Comparison of ENCODE assay signal across 19 mouse cellular contexts in the genomic region with DNA sequence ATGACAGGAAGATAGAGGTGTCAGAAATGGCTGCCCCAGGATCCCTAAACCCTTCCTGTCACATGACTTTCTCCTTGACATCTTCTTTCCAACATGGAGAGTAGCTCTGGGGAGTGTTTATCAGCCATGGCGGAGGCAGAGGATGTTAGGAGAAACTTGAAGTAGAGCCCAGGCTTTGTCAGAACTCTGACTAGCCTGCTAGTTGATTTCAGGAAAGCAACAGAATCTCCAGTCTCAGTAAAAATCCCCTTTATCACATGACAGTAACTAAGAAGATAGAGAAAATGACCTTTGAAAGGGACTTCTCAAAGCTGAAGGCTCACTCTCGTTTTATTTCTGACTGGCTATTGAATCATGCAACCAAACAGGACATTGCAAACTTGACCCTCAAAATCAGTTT.
"Had no signal": no experiment of that assay in that cellular context is flagged by ENCODE, and none has a peak within 500 bp of the region (broad histone marks: within the 10 kb centered on the region; RNA-seq: fewer than 3 reads in every experiment).

No protein-coding gene starts in this region.

- ATAC-seq: hindbrain, postnatal 0 days; inflammation-experienced regulatory T-cells, adult 6 months; intestine, embryonic 15.5 days; liver, embryonic 12.5 days had no signal

- H3K27ac ChIP-seq: gastrocnemius, adult 2 months; heart, adult 2 months; heart, embryonic 13.5 days; heart, embryonic 15.5 days; hindbrain, embryonic 13.5 days; hindbrain, embryonic 15.5 days; hindbrain, postnatal 0 days; intestine, embryonic 15.5 days; left cerebral cortex, adult 2 months; limb, embryonic 13.5 days; liver, embryonic 14.5 days had no signal

- H3K36me3 ChIP-seq: heart, embryonic 13.5 days; heart, embryonic 15.5 days; hindbrain, embryonic 13.5 days; hindbrain, embryonic 15.5 days; intestine, embryonic 15.5 days; limb, embryonic 13.5 days; limb, embryonic 15.5 days; liver, embryonic 12.5 days had no signal

- DNase-seq: gastrocnemius, adult 2 months; gastrocnemius, postnatal 10 days; gastrocnemius, postnatal 25 days; kidney, adult 11 months; kidney, adult 2 months had no signal

- H3K4me3 ChIP-seq: gastrocnemius, adult 2 months; heart, adult 2 months; heart, embryonic 13.5 days; heart, embryonic 15.5 days; hindbrain, embryonic 13.5 days; hindbrain, embryonic 15.5 days; intestine, embryonic 15.5 days; layer of hippocampus, adult 2 months; left cerebral cortex, adult 2 months; limb, embryonic 13.5 days; limb, embryonic 15.5 days; liver, embryonic 12.5 days had no signal

- H3K4me1 ChIP-seq: hindbrain, embryonic 13.5 days; hindbrain, embryonic 15.5 days had no signal
